Mouse (Mus musculus) layer of hippocampus, adult 2 months (tissue): ENCODE measurements around the gene Cdh15. TPM values are rescaled to one million over a fixed set of nuclear protein-coding genes. Genes with fewer than 3 reads are reported as not detected.

Source experiments
- DNase-seq, 2 experiments: peaks; one replicate each; pipeline ENCODE4 v3.0.0; 2022; ENCODE audit warnings: low spot score in 2 of 2
- H3K27ac ChIP-seq: fragments of 200-600 bp; 2 replicates; pipeline ENCODE4 v1.8.1; 2022
- H3K4me3 ChIP-seq: fragments of 200-600 bp; 2 replicates; pipeline ENCODE4 v1.8.1; 2022; ENCODE audit warnings: mild to moderate bottlenecking
- CTCF ChIP-seq: fragments of 200-600 bp; conservative IDR thresholded peaks from 2 replicates; pipeline ENCODE4 v1.8.1; 2022; ENCODE audit warnings: antibody characterized with exemption, mild to moderate bottlenecking, moderate library complexity
- total RNA-seq, 2 experiments: library from RNA; stranded (reverse); gene quantifications; 2 replicates each; pipeline ENCODE4 v1.2.3; 2021

Cdh15 gene
- total RNA-seq, 2 experiments from 2014 or later: 0.93 to 1.00 TPM

- Histone ChIP-seq H3K27ac (peak overlapping the region; percentile 73), H3K4me3 (no peak overlapping the region)
- no peak for TF ChIP-seq CTCF
- DNase-seq: no peak
Observed at GRCm38 (mm10) chr8:122903002-122903401, 55.2 kb downstream of the Cdh15 start.

- no peak for DNase-seq
- H3K27ac ChIP-seq: peak overlapping the region; percentile 90; the same call in 1 of the 2 replicates
- TF ChIP-seq CTCF: no peak
- no peak overlapping the region for H3K4me3 ChIP-seq
Observed at GRCm38 (mm10) chr8:122904496-122904895, 56.7 kb downstream of the Cdh15 start.

GRCm38 (mm10) chr8:122905346-122905745 is 57.6 kb downstream of the Cdh15 start:
- no peak for DNase-seq
- no peak overlapping the region for H3K4me3 ChIP-seq
- no peak for TF ChIP-seq CTCF
- H3K27ac ChIP-seq: peak overlapping the region; percentile 90

- DNase-seq: peak; percentile 91 to 92
- TF ChIP-seq CTCF: peak; percentile 98
- peak overlapping the region; percentile 90 for H3K27ac ChIP-seq
- H3K4me3 ChIP-seq: no peak overlapping the region; the same call in 1 of the 2 replicates
Observed at GRCm38 (mm10) chr8:122906463-122907021, 58.8 kb downstream of the Cdh15 start.

- TF ChIP-seq CTCF: no peak
- Histone ChIP-seq H3K4me3 (no peak overlapping the region), H3K27ac (no peak overlapping the region)
- no peak for DNase-seq
Observed at GRCm38 (mm10) chr8:122912150-122912549, 64.4 kb downstream of the Cdh15 start.

GRCm38 (mm10) chr8:122912871-122913270 is 65.1 kb downstream of the Cdh15 start:
- no peak for DNase-seq
- TF ChIP-seq CTCF: no peak
- 0 out of 2 replicates have a peak overlapping the region, but pooled peaks have one; percentile 32 for H3K27ac ChIP-seq
- H3K4me3 ChIP-seq: no peak overlapping the region

- H3K27ac ChIP-seq: peak overlapping the region; percentile 82; the same call in 1 of the 2 replicates
- TF ChIP-seq CTCF: no peak
- DNase-seq: no peak
- H3K4me3 ChIP-seq: no peak overlapping the region
Observed at GRCm38 (mm10) chr8:122916766-122917165, 69.0 kb downstream of the Cdh15 start.

Other genes starting within 250 kb of the Cdh15 start
- gene Galns, start 236.5 kb upstream of the Cdh15 start, total RNA-seq: 10 to 100 TPM; 11.8 to 13.9 TPM
- gene Trappc2l, start 236.3 kb upstream of the Cdh15 start, total RNA-seq: 10 to 100 TPM; 77.3 to 88.6 TPM
- under 1 TPM in 1 of 2 experiments, not detected in 1; 0.52 TPM for gene Pabpn1l, start 225.2 kb upstream of the Cdh15 start, total RNA-seq
- gene Cbfa2t3, start 148.9 kb upstream of the Cdh15 start, total RNA-seq: 10 to 100 TPM; 38.0 to 49.8 TPM
- 10 to 100 TPM; 19.2 to 21.7 TPM for gene Acsf3, start 72.5 kb upstream of the Cdh15 start, total RNA-seq
- gene Ankrd11, start 194.3 kb downstream of the Cdh15 start, total RNA-seq: 100 to 1,000 TPM; 165 to 176 TPM
- 10 to 100 TPM; 63.4 to 66.3 TPM for gene Spg7, start 215.0 kb downstream of the Cdh15 start, total RNA-seq